Mouse (Mus musculus): ENCODE measurements at regions not wholly inside any gene's neighbourhood (a gene's known extent, or its start where the extent isn't known, plus 50 kb on each side); places are given as distances from the start of the nearest gene placed in this dataset.

DNA sequence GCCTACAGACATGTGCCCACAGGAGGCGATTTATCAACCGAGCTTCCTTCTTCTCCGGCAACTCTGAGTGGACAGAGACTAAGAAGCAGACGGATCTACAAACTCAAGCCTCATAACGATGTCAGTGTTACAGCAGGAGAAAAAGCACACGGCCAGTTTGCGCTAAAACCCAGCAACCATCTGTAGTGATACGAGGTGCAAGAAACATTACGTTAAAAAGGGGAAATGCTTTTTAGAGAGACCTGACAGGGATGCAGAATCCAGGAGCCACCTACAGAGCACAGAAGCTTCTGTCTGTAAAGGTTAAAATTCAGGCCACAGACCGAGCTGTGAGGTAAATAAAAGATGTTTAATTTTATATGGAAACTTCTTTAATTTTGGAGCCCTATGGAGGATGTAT is 56.5 kb upstream of the Fer start:
- no peak for TF ChIP-seq CTCF (IDR thresholded peaks at IDR 0.05; ENCODE audit: low read depth, low read length)
- TF ChIP-seq POLR2A (IDR thresholded peaks at IDR 0.05; ENCODE audit: extremely low read depth, insufficient read depth, low read length): no peak
